Mouse (Mus musculus) heart, postnatal 0 days (tissue): ENCODE results near the gene Efna4. TPM values are rescaled to one million over a fixed set of nuclear protein-coding genes. Genes with fewer than 3 reads are reported as not detected.

Source experiments
- ATAC-seq: fragments of 200-750 bp; cut with Nextera tagmentation; 2 replicates; pipeline ENCODE4 v1.8.0; 2017; ENCODE audit warnings: low read depth, moderate number of reproducible peaks, moderate library complexity; ENCODE audit not compliant: insufficient read depth
- DNase-seq: peaks from one replicate; pipeline ENCODE4 v3.0.0-alpha.2; 2016; ENCODE audit warnings: low spot score
- H3K27ac ChIP-seq: fragments of 300-500 bp; sonication (generic); 2 replicates; pipeline ENCODE4 v1.5.1; 2014; ENCODE audit warnings: low read depth, mild to moderate bottlenecking
- H3K27me3 ChIP-seq: fragments of 300-500 bp; sonication (generic); 2 replicates; pipeline ENCODE4 v1.6.1; 2014; ENCODE audit warnings: low read length, mixed read lengths; ENCODE audit not compliant: control insufficient read depth, insufficient read depth
- H3K36me3 ChIP-seq: fragments of 300-500 bp; sonication (generic); replicated peaks from 2 replicates; pipeline ENCODE4 v1.6.1; 2014; ENCODE audit warnings: low read length, mixed read lengths; ENCODE audit not compliant: control insufficient read depth, insufficient read depth
- H3K4me1 ChIP-seq: fragments of 300-500 bp; sonication (generic); 2 replicates; pipeline ENCODE4 v1.6.1; 2014; ENCODE audit warnings: antibody characterized with exemption; ENCODE audit not compliant: control insufficient read depth, insufficient read depth
- H3K4me2 ChIP-seq: fragments of 300-500 bp; sonication (generic); 2 replicates; pipeline ENCODE4 v1.6.1; 2014; ENCODE audit warnings: low read depth, mild to moderate bottlenecking, low read length, moderate library complexity
- H3K4me3 ChIP-seq: fragments of 300-500 bp; sonication (generic); 2 replicates; pipeline ENCODE4 v1.5.1; 2014; ENCODE audit warnings: low read depth, low read length
- H3K9ac ChIP-seq: fragments of 300-500 bp; sonication (generic); replicated peaks from 2 replicates; pipeline ENCODE4 v1.6.1; 2014; ENCODE audit warnings: low read depth, low read length, mixed read lengths
- H3K9me3 ChIP-seq: fragments of 300-500 bp; sonication (generic); replicated peaks from 2 replicates; pipeline ENCODE4 v1.6.1; 2016; ENCODE audit warnings: low read length; ENCODE audit not compliant: control insufficient read depth
- CTCF ChIP-seq: IDR thresholded peaks from 2 replicates; pipeline ENCODE4 v1.5.1; 2016; ENCODE audit warnings: antibody characterized with exemption, control low read depth, low read depth
- EP300 ChIP-seq: IDR thresholded peaks from 2 replicates; pipeline ENCODE4 v1.6.1; 2016; ENCODE audit warnings: antibody characterized with exemption, low read depth
- WGBS: fragments of 180-500 bp; shearing (Covaris S2); extraction: QIAGEN DNeasy Blood & Tissue Kit; methylation state at CpG from one replicate; pipeline ENCODE4 v1.1.7; 2014; 5-methylcytosine and 5-hydroxymethylcytosine counted together
- polyA plus RNA-seq: library from polyadenylated mRNA; unstranded; fragments of >200 nt; fragmentation: Nextera tagmentation; extraction: Ambion mirVana; gene quantifications from 2 replicates; pipeline ENCODE4 v1.2.1, GENCODE M21; 2015
- total RNA-seq: library from RNA; depleted of rRNA; stranded (reverse); fragments of >200 nt; gene quantifications from 2 replicates; pipeline ENCODE4 v1.2.3, GENCODE M21; 2014; ENCODE audit warnings: low replicate concordance

Efna4 gene
- total and polyA plus RNA-seq, 2 experiments from 2014 or later = 2.6 to 2.7 TPM

- TF ChIP-seq CTCF = no peak
- TF ChIP-seq EP300 = no peak
- DNase-seq = no peak
- WGBS = 9% methylated on average over 4 of the region's 4 CpGs
- Histone ChIP-seq H3K9me3 (no peaks in the 10 kb centered on the region), H3K27ac (no peak overlapping the region), H3K4me1 (no peaks in the 10 kb centered on the region), H3K36me3 (0 out of 2 replicates have a peak, but pooled peaks cover 5% of the 10 kb centered on the region), H3K4me3 (no peak overlapping the region), H3K27me3 (peaks cover 22% of the 10 kb centered on the region), H3K9ac (no peak overlapping the region), H3K4me2 (no peak overlapping the region)
- ATAC-seq = peak; percentile 19; the same call in 1 of the 2 replicates
These were observed 9.2 kb downstream of the Efna4 start for GRCm38 (mm10) chr3:89328623-89329022.

- peaks cover 35% of the 10 kb centered on the region for H3K27me3 ChIP-seq
- ATAC-seq (no peak), DNase-seq (no peak)
- WGBS = 63% methylated on average over 9 of the region's 9 CpGs
- no peak overlapping the region for H3K9ac ChIP-seq
- 0 out of 2 replicates have a peak, but pooled peaks cover 6% of the 10 kb centered on the region for H3K4me1 ChIP-seq
- no peak overlapping the region for H3K4me2 ChIP-seq
- no peak overlapping the region for H3K27ac ChIP-seq
- H3K9me3 ChIP-seq = no peaks in the 10 kb centered on the region
- no peaks in the 10 kb centered on the region for H3K36me3 ChIP-seq
- H3K4me3 ChIP-seq = no peak overlapping the region
- TF ChIP-seq EP300 = no peak
- no peak for TF ChIP-seq CTCF
These were observed 10.4 kb downstream of the Efna4 start for GRCm38 (mm10) chr3:89327371-89327870.

GRCm38 (mm10) chr3:89325882-89326281 is 11.9 kb downstream of the Efna4 start:
- H3K4me2 ChIP-seq = no peak overlapping the region
- ATAC-seq (no peak), DNase-seq (no peak)
- 84% methylated on average over 8 of the region's 8 CpGs for WGBS
- H3K4me3 ChIP-seq = no peak overlapping the region
- H3K36me3 ChIP-seq = no peaks in the 10 kb centered on the region
- peaks cover 16% of the 10 kb centered on the region for H3K4me1 ChIP-seq
- TF ChIP-seq CTCF (no peak), EP300 (no peak)
- no peak overlapping the region for H3K9ac ChIP-seq
- H3K27me3 ChIP-seq = peaks cover 40% of the 10 kb centered on the region
- no peak overlapping the region for H3K27ac ChIP-seq
- H3K9me3 ChIP-seq = no peaks in the 10 kb centered on the region

DNA sequence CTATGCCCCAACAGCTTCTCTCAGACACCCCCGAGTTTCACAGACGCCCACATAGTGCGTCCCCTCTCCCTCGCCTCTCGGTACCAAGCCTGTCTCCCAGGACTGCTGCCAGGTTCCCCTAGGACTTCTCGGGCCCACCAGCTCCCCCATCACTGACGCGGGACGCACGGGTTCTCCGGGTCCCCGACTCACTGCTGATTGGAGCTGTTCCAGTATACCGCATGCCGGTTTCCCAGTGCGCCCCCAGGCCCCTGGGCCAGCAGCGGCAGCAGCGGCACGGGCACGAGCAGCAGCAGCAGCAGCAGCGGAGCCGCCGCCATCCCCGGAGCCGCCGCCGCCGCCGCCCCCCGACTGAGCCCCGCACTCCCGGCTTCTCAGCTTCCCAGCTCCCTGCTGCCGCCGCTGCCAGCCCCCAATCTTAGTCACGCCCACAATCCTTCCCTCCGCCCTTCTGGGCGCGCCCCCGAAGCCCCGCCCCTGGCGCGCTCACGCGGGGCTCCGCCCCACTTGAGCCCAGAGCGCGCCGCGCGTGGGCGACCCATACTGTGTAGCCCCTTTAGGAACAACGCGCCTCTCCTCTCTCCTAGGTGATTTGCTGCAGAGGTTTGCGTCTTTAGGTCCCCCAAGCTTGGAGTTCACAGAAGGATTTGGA is 15.2 kb downstream of the Efna4 start, which contains the start of gene Efna3:
Gene Efna3, minus strand, starts transcription at position 452 of the 652 bp plus-strand sequence.
- Histone ChIP-seq H3K4me1 (peaks cover 29% of the 10 kb centered on the region), H3K27me3 (peaks cover 66% of the 10 kb centered on the region), H3K36me3 (no peaks in the 10 kb centered on the region), H3K9ac (peak within 1 kb of the TSS; percentile 43), H3K4me3 (peak within 1 kb of the TSS; percentile 58), H3K9me3 (no peaks in the 10 kb centered on the region), H3K4me2 (peak within 1 kb of the TSS; percentile 91), H3K27ac (no peak within 1 kb of the TSS)
- WGBS = 1% methylated on average over 51 of the region's 53 CpGs
- ATAC-seq (no peak; the same call in 1 of the 2 replicates), DNase-seq (no peak)
- TF ChIP-seq EP300 (no peak), CTCF (no peak)

GRCm38 (mm10) chr3:89322131-89322500 is 15.7 kb downstream of the Efna4 start:
- Histone ChIP-seq H3K4me1 (peaks cover 29% of the 10 kb centered on the region), H3K27me3 (peaks cover 71% of the 10 kb centered on the region), H3K4me2 (peak overlapping the region; percentile 91), H3K4me3 (peak overlapping the region; percentile 58), H3K27ac (no peak overlapping the region), H3K9me3 (no peaks in the 10 kb centered on the region), H3K9ac (peak overlapping the region; percentile 43), H3K36me3 (no peaks in the 10 kb centered on the region)
- no peak for ATAC-seq
- 4% methylated on average over 14 of the region's 14 CpGs for WGBS
- TF ChIP-seq EP300 = no peak
- TF ChIP-seq CTCF = no peak
- no peak for DNase-seq
